Mouse (Mus musculus) E14TG2a.4 (cell line): ENCODE measurements around the gene Emc7.
"Not testable (repeated sequence)": the region's sequence is repeated elsewhere in the genome, so short reads cannot be mapped to it uniquely, and the experiment has no call there.

Source experiments
- H3K27me3 ChIP-seq: 2 replicates; pipeline ENCODE4 v1.6.1; 2014; ENCODE audit warnings: low read length, control low read depth; ENCODE audit not compliant: insufficient read depth
- H3K36me3 ChIP-seq: 2 replicates; pipeline ENCODE4 v1.6.1; 2014; ENCODE audit warnings: low read length, control low read depth; ENCODE audit not compliant: insufficient read depth
- H3K4me1 ChIP-seq: replicated peaks from 2 replicates; pipeline ENCODE4 v1.6.1; 2014; ENCODE audit warnings: low read depth, low read length, control low read depth
- H3K4me3 ChIP-seq: replicated peaks from 2 replicates; pipeline ENCODE4 v1.5.1; 2014; ENCODE audit warnings: mild to moderate bottlenecking, low read length
- H3K9me3 ChIP-seq: 2 replicates; pipeline ENCODE4 v1.6.1; 2014; ENCODE audit warnings: low read length, control low read depth
- CTCF ChIP-seq: conservative IDR thresholded peaks from 2 replicates; pipeline ENCODE4 v1.5.1; 2014; ENCODE audit warnings: low read length
- NANOG ChIP-seq: IDR thresholded peaks from 2 replicates; pipeline ENCODE4 v1.6.1; 2014; ENCODE audit warnings: borderline replicate concordance, low read length, mixed read lengths
- POU5F1 ChIP-seq: IDR thresholded peaks from 2 replicates; pipeline ENCODE4 v1.6.1; 2014; ENCODE audit warnings: low read length, borderline replicate concordance

The Emc7 gene

GRCm38 (mm10) chr2:112443491-112443890 is 11.3 kb upstream of the Emc7 start:
- no peak for TF ChIP-seq NANOG
- no peak for TF ChIP-seq POU5F1

GRCm38 (mm10) chr2:112445511-112445910 is 9.3 kb upstream of the Emc7 start:
- no peak overlapping the region for H3K4me3 ChIP-seq

More at GRCm38 (mm10) chr2:112443491-112443890, 11.3 kb upstream of the Emc7 start:
- Histone ChIP-seq H3K4me3 (no peak overlapping the region), H3K4me1 (no peaks in the 10 kb centered on the region), H3K36me3 (no peaks in the 10 kb centered on the region), H3K9me3 (no peaks in the 10 kb centered on the region), H3K27me3 (no peaks in the 10 kb centered on the region)

GRCm38 (mm10) chr2:112448046-112448445 is 6.8 kb upstream of the Emc7 start:
- H3K9me3 ChIP-seq, H3K4me3 ChIP-seq, H3K27me3 ChIP-seq, H3K36me3 ChIP-seq, H3K4me1 ChIP-seq: not testable (repeated sequence)

More at GRCm38 (mm10) chr2:112445511-112445910, 9.3 kb upstream of the Emc7 start:
- H3K9me3 ChIP-seq: no peaks in the 10 kb centered on the region
- H3K4me1 ChIP-seq: no peaks in the 10 kb centered on the region
- no peak for TF ChIP-seq CTCF
- TF ChIP-seq POU5F1: no peak
- no peak for TF ChIP-seq NANOG
- no peaks in the 10 kb centered on the region for H3K36me3 ChIP-seq
- H3K27me3 ChIP-seq: no peaks in the 10 kb centered on the region

DNA sequence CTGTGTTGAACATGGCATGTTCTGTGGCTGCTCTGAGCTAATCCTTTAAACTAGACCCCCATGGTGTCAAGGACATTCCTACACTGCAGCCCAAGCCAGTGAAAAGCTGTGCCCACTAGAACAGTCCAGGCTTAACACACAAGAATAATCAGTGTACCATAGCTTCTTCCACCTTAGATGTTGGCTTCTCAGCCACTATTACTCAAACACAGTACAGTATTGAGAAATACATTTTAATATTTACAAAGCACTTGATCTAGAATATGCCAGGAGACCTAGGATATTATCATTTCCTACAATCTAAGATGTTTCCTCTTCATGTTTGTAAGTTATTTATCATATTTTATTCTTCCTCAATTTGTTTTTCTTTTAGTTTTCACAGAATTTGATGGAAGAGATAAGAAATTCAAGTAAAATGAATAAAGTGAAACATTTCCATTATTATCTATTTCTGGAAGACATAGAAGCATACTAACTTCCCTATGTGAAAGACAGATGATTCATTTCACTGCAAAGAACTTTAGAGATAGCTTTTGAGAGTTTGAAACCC is 6.2 kb upstream of the Emc7 start:
- Histone ChIP-seq H3K27me3 (no peaks in the 10 kb centered on the region), H3K36me3 (no peaks in the 10 kb centered on the region), H3K4me3 (no peak overlapping the region), H3K9me3 (no peaks in the 10 kb centered on the region), H3K4me1 (peaks cover 4% of the 10 kb centered on the region; the same call in 1 of the 2 replicates)
- TF ChIP-seq NANOG (no peak), CTCF (no peak), POU5F1 (no peak)

DNA sequence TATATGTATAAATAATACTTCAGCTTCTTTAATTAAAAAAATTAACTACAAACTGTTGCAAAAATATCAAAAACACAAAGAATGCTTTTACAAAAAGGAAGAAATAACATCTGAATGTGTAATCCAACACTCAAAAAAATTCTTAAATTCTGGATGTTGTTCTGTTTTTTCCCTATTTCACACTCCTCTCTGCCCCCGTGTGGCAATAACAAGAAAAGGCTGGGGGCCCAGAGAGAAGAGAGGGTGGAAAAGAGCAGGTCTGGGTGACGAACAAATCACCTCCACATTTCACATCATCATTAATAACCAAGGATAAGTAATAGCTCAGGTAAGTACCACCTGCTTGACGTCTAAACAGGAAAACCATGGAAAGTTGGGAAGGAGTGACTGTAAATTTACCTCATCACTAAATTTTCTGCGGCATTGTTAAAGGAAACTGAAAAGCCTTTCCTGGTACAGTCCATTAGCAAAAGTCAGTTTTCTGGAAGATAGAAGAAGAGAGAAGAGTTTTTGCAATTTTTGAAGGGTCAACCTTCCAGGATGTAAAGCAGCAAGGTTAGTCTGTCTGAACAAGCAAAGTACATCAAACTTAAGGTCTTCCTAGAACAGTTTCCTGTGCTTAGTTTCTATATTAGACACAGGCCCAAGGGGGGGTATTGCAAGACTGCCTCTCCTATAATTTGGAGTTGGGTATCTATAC is 5.0 kb upstream of the Emc7 start:
- TF ChIP-seq NANOG: no peak
- no peak for TF ChIP-seq POU5F1
- TF ChIP-seq CTCF: peak; percentile 33
- Histone ChIP-seq H3K9me3 (no peaks in the 10 kb centered on the region), H3K27me3 (no peaks in the 10 kb centered on the region), H3K4me1 (peaks cover 9% of the 10 kb centered on the region), H3K36me3 (no peaks in the 10 kb centered on the region), H3K4me3 (no peak overlapping the region)

DNA sequence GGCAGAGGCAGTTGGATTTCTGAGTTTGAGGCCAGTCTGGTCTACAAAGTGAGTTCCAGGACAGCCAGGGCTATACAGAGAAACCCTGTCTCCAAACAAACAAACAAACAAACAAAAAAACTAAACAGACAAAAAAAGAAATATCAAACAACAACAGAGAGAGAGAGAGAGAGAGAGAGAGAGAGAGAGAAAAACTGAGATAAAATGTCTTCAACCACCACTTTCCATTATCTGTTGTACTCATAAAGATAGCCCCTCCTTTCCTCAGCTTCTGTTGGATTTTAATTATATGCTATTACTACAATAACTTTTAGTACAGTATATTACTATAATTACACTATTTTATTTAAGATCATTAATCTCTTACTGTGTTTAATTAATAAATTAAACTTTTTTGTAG is 2.3 kb upstream of the Emc7 start:
- H3K4me1 ChIP-seq: peaks cover 21% of the 10 kb centered on the region
- not testable (repeated sequence) for H3K4me3 ChIP-seq, H3K27me3 ChIP-seq, H3K36me3 ChIP-seq, H3K9me3 ChIP-seq

- Histone ChIP-seq H3K27me3 (no peaks in the 10 kb centered on the region), H3K9me3 (no peaks in the 10 kb centered on the region), H3K36me3 (no peaks in the 10 kb centered on the region), H3K4me1 (peaks cover 21% of the 10 kb centered on the region), H3K4me3 (peak overlapping the region; percentile 98)
- TF ChIP-seq CTCF (no peak), POU5F1 (no peak), NANOG (no peak)
These were observed 504 bp upstream of the Emc7 start for GRCm38 (mm10) chr2:112454125-112454861.

- peaks cover 11% of the 10 kb centered on the region for H3K4me1 ChIP-seq
- peaks cover 28% of the 10 kb centered on the region for H3K36me3 ChIP-seq
- no peaks in the 10 kb centered on the region for H3K9me3 ChIP-seq
- no peak overlapping the region for H3K4me3 ChIP-seq
- TF ChIP-seq POU5F1 (no peak), CTCF (0 out of 2 replicates have a peak, but pooled peaks have one; percentile 6)
- H3K27me3 ChIP-seq: no peaks in the 10 kb centered on the region
These were observed 5.8 kb downstream of the Emc7 start for GRCm38 (mm10) chr2:112460557-112460956.

DNA sequence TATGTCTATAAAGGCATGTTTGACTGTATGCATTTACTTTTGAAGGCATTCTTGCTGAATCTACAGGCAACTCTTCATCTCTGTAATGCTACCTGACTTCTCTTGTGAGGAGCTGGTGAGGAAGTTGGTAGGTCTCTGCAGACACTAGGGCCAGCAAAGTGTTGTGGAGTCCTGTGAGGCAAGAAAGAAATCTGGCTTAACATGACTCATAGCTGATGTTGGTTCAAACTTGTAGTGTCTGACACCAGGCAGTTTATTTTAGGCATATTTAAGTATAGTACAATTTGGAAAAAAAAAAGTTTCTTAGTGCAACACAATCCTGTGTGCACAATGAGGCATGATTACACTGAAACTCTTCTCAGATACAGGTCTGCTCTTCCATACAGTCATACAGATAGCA is 14.7 kb downstream of the Emc7 start:
- H3K4me1 ChIP-seq: no peaks in the 10 kb centered on the region
- no peak for TF ChIP-seq CTCF
- no peak for TF ChIP-seq NANOG
- no peak for TF ChIP-seq POU5F1
- no peaks in the 10 kb centered on the region for H3K9me3 ChIP-seq
- H3K36me3 ChIP-seq: peaks cover 37% of the 10 kb centered on the region
- H3K27me3 ChIP-seq: no peaks in the 10 kb centered on the region
- H3K4me3 ChIP-seq: no peak overlapping the region
